Mouse (Mus musculus) embryonic stem cell, embryonic (primary cell): ENCODE data around the gene Agmo.

Experiments
- CTCF ChIA-PET, 4 experiments: fragments of 300-600 bp in 2 of 4; fragments of 350-600 bp in 2 of 4; sonication (Branson Sonifier 250); formaldehyde crosslinking; loops; one replicate each; lab custom pipeline; 2022; ENCODE audit warnings: inconsistent platforms in 2 of 4; lab: Charles Lee
- POLR2A ChIA-PET, 4 experiments: fragments of 300-600 bp in 2 of 4; fragments of 350-600 bp in 2 of 4; sonication (Branson Sonifier 250); formaldehyde crosslinking; loops; one replicate each; lab custom pipeline; 2022; ENCODE audit warnings: antibody characterized with exemption in 4 of 4, inconsistent platforms in 1 of 4; lab: Charles Lee

Gene Agmo

GRCm38 (mm10) chr12:37402541-37402940 lies 161.1 kb downstream of the Agmo start:
- ChIA-PET CTCF (no interaction called here), POLR2A (no interaction called here)

- ChIA-PET POLR2A (no interaction called here), CTCF (no interaction called here)
Measured at GRCm38 (mm10) chr12:37426350-37426749, 184.9 kb downstream of the Agmo start.

- POLR2A ChIA-PET = no interaction called here
- CTCF ChIA-PET = no interaction called here
Measured at GRCm38 (mm10) chr12:37426750-37427149, 185.3 kb downstream of the Agmo start.

GRCm38 (mm10) chr12:37434466-37434865 lies 193.0 kb downstream of the Agmo start:
- ChIA-PET CTCF (no interaction called here), POLR2A (no interaction called here)

- CTCF ChIA-PET = no interaction called here
- POLR2A ChIA-PET = no interaction called here
Measured at GRCm38 (mm10) chr12:37442486-37443013, 201.1 kb downstream of the Agmo start.

GRCm38 (mm10) chr12:37445255-37445654 lies 203.8 kb downstream of the Agmo start:
- CTCF ChIA-PET = no interaction called here
- POLR2A ChIA-PET = no interaction called here

GRCm38 (mm10) chr12:37449597-37449996 lies 208.2 kb downstream of the Agmo start:
- ChIA-PET POLR2A (no interaction called here), CTCF (interaction anchor here in 1 of 4 experiments (0.6 kb wide), 1 partner anchor 17 kb away, joined by 3 read pairs; no protein-coding TSS in a partner anchor)

- ChIA-PET POLR2A (no interaction called here), CTCF (no interaction called here)
Measured at GRCm38 (mm10) chr12:37450366-37451156, 209.1 kb downstream of the Agmo start.

- CTCF ChIA-PET = interaction anchor here in 1 of 4 experiments (0.5 kb wide), 1 partner anchor 14 kb away, joined by 9 read pairs; no protein-coding TSS in a partner anchor
- POLR2A ChIA-PET = no interaction called here
Measured at GRCm38 (mm10) chr12:37471631-37472030, 230.2 kb downstream of the Agmo start.

- POLR2A ChIA-PET = no interaction called here
- CTCF ChIA-PET = no interaction called here
Measured at GRCm38 (mm10) chr12:37476849-37477248, 235.4 kb downstream of the Agmo start.

- CTCF ChIA-PET = no interaction called here
- POLR2A ChIA-PET = no interaction called here
Measured at GRCm38 (mm10) chr12:37487991-37488390, 246.6 kb downstream of the Agmo start.

- ChIA-PET POLR2A (no interaction called here), CTCF (no interaction called here)
Measured at GRCm38 (mm10) chr12:37498871-37499270, 257.4 kb downstream of the Agmo start.

GRCm38 (mm10) chr12:37507406-37507805 lies 266.0 kb downstream of the Agmo start:
- CTCF ChIA-PET = no interaction called here

GRCm38 (mm10) chr12:37507826-37508225 lies 266.4 kb downstream of the Agmo start:
- ChIA-PET CTCF (no interaction called here), POLR2A (no interaction called here)

More at GRCm38 (mm10) chr12:37507406-37507805, 266.0 kb downstream of the Agmo start:
- POLR2A ChIA-PET = no interaction called here

- CTCF ChIA-PET = no interaction called here
- POLR2A ChIA-PET = no interaction called here
Measured at GRCm38 (mm10) chr12:37521772-37522171, 280.3 kb downstream of the Agmo start.

- POLR2A ChIA-PET = no interaction called here
- CTCF ChIA-PET = no interaction called here
Measured at GRCm38 (mm10) chr12:37524662-37525061, 283.2 kb downstream of the Agmo start.

- POLR2A ChIA-PET = no interaction called here
- CTCF ChIA-PET = no interaction called here
Measured at GRCm38 (mm10) chr12:37540994-37541393, 299.6 kb downstream of the Agmo start.

- ChIA-PET POLR2A (no interaction called here), CTCF (no interaction called here)
Measured at GRCm38 (mm10) chr12:37558284-37558683, 316.8 kb downstream of the Agmo start.

- POLR2A ChIA-PET = no interaction called here
- CTCF ChIA-PET = no interaction called here
Measured at GRCm38 (mm10) chr12:37565882-37566596, 324.6 kb downstream of the Agmo start.

- POLR2A ChIA-PET = no interaction called here
- CTCF ChIA-PET = no interaction called here
Measured at GRCm38 (mm10) chr12:37571922-37572321, 330.5 kb downstream of the Agmo start.
